Mouse (Mus musculus) midbrain, embryonic 14.5 days (tissue): Measurements from ENCODE around the gene Map7d2. TPM values are rescaled to one million over a fixed set of nuclear protein-coding genes. Genes with fewer than 3 reads are reported as not detected.
A peak's percentile ranks its signal among the peaks of the same experiment; 100 is the strongest.
"Not testable (repeated sequence)": the region's sequence is repeated elsewhere in the genome, so short reads cannot be mapped to it uniquely, and the experiment has no call there.

Source experiments
- ATAC-seq: fragments of 200-750 bp; cut with Nextera tagmentation; 2 replicates; pipeline ENCODE4 v1.8.0; 2017; ENCODE audit warnings: moderate number of reproducible peaks, moderate library complexity; ENCODE audit not compliant: low FRiP score, low TSS enrichment
- DNase-seq: peaks from one replicate; pipeline ENCODE4 v3.0.0-alpha.2; 2015
- H3K27ac ChIP-seq: fragments of 300-500 bp; sonication (generic); replicated peaks from 2 replicates; pipeline ENCODE4 v1.5.1; 2014; ENCODE audit warnings: mild to moderate bottlenecking, low read depth, low read length, moderate library complexity
- H3K27me3 ChIP-seq: fragments of 300-500 bp; sonication (generic); 2 replicates; pipeline ENCODE4 v1.6.1; 2014; ENCODE audit warnings: low read length, control low read depth, mixed read lengths; ENCODE audit not compliant: control insufficient read depth, insufficient read depth
- H3K36me3 ChIP-seq: fragments of 300-500 bp; sonication (generic); 2 replicates; pipeline ENCODE4 v1.6.1; 2014; ENCODE audit warnings: low read length, control low read depth; ENCODE audit not compliant: control insufficient read depth, insufficient read depth
- H3K4me1 ChIP-seq: fragments of 300-500 bp; sonication (generic); 2 replicates; pipeline ENCODE4 v1.6.1; 2014; ENCODE audit warnings: mild to moderate bottlenecking, antibody characterized with exemption, low read length, control low read depth; ENCODE audit not compliant: control insufficient read depth, insufficient read depth
- H3K4me2 ChIP-seq: fragments of 300-500 bp; sonication (generic); 2 replicates; pipeline ENCODE4 v1.6.1; 2014; ENCODE audit warnings: mild to moderate bottlenecking, low read length, moderate library complexity
- H3K4me3 ChIP-seq: fragments of 300-500 bp; sonication (generic); replicated peaks from 2 replicates; pipeline ENCODE4 v1.5.1; 2014; ENCODE audit warnings: low read depth, low read length
- H3K9ac ChIP-seq: fragments of 300-500 bp; sonication (generic); replicated peaks from 2 replicates; pipeline ENCODE4 v1.6.1; 2014; ENCODE audit warnings: mild to moderate bottlenecking, low read length, moderate library complexity
- H3K9me3 ChIP-seq: fragments of 300-500 bp; sonication (generic); 2 replicates; pipeline ENCODE4 v1.6.1; 2016; ENCODE audit warnings: low read length, control low read depth, mixed read lengths; ENCODE audit not compliant: control insufficient read depth
- WGBS: fragments of 180-500 bp; shearing (Covaris S2); extraction: QIAGEN DNeasy Blood & Tissue Kit; methylation state at CpG from one replicate; pipeline ENCODE4 v1.1.7; 2014; 5-methylcytosine and 5-hydroxymethylcytosine counted together
- polyA plus RNA-seq: library from polyadenylated mRNA; unstranded; fragments of >200 nt; fragmentation: Nextera tagmentation; extraction: Ambion mirVana; gene quantifications from 2 replicates; pipeline ENCODE4 v1.2.1, GENCODE M21; 2014

The Map7d2 gene
- polyA plus RNA-seq, 1 experiment from 2014 or later, result 32.7 TPM

- peak; percentile 41 for DNase-seq
These were observed 679 bp downstream of the Map7d2 start for GRCm38 (mm10) chrX:159414829-159415673.

DNA sequence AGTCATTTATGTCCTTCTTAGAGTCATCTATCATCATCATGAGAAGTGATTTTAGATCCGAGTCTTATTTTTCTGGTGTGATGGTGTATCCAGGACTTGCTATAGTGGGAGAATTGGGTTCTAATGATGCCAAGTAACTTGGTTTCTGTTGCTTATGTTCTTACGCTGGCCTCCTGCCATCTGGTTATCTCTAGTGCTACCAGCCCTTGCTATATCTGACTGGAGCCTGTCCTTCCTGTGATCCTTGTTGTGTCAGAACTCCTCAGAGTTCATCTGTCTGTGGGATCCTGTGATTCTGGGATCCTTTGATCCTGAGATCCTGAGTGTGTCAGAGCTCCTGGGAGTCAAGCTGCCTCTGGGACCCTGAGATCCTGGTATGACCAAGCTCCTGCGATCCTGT, 16.1 kb downstream of the Map7d2 start:
- DNase-seq, H3K27me3 ChIP-seq, H3K36me3 ChIP-seq, H3K4me1 ChIP-seq, H3K9me3 ChIP-seq, H3K27ac ChIP-seq, H3K4me2 ChIP-seq, ATAC-seq, H3K9ac ChIP-seq, H3K4me3 ChIP-seq: not testable (repeated sequence)
- WGBS, result 93% methylated on average over 3 of the region's 3 CpGs

More at GRCm38 (mm10) chrX:159414829-159415673, 679 bp downstream of the Map7d2 start:
- 24% methylated on average over 50 of the region's 65 CpGs for whole genome bisulfite sequencing
- Histone ChIP-seq H3K9ac (peak overlapping the region; percentile 62), H3K4me2 (peak overlapping the region; percentile 63), H3K27me3 (no peaks in the 10 kb centered on the region), H3K4me3 (peak overlapping the region; percentile 55), H3K9me3 (no peaks in the 10 kb centered on the region), H3K4me1 (no peaks in the 10 kb centered on the region), H3K27ac (peak overlapping the region; percentile 70), H3K36me3 (no peaks in the 10 kb centered on the region)
- peak; percentile 84 for ATAC-seq

DNA sequence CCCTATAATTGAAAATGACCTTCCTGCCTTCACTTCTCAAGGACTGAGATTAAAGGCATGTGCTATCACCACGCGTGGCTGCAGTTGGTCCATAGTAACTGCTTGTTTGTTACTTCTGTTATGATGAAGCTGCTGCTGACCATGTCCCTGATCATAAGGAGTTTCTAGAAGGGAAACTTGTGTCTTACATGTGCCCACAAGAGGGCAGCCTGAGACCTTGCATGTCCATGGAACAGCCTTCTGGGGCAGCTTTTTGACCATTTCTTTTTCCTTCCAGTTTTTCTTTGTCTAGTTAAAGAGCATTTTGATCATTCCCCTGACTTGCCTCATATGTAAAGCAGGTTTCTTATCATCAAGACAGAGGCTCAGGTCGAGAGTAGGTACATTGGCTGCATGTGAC, 27.8 kb downstream of the Map7d2 start:
- Histone ChIP-seq H3K27me3 (no peaks in the 10 kb centered on the region), H3K9ac (no peak overlapping the region), H3K27ac (no peak overlapping the region), H3K4me3 (no peak overlapping the region), H3K9me3 (no peaks in the 10 kb centered on the region), H3K36me3 (no peaks in the 10 kb centered on the region), H3K4me2 (no peak overlapping the region), H3K4me1 (no peaks in the 10 kb centered on the region)
- WGBS, result 33% methylated on average over 3 of the region's 3 CpGs
- no peak for ATAC-seq
- peak; percentile 76 for DNase-seq

DNA sequence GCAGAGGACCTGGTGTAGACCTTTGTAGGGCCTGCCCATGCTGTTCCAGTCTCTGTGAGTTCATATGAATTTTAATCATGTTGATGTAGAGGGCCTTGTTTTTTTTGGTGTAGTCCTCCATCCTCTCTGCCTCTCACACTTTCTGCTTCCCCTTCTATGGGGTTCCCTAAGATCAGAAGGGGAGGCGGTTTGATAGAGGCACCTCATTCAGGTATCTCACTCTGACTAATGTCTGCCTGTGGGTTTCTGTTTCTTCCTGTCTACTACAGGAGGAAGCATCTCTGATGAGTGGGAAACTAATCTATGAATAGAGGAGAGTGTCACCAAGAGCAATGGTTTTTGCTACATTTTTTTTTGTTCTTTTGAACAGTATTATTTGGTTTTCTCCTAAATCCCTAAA, 32.8 kb downstream of the Map7d2 start:
- H3K36me3 ChIP-seq, result no peaks in the 10 kb centered on the region
- WGBS, result 95% methylated on average over 1 of the region's 1 CpGs
- H3K27me3 ChIP-seq, result no peaks in the 10 kb centered on the region
- ATAC-seq, result no peak
- H3K4me2 ChIP-seq, result no peak overlapping the region
- H3K9ac ChIP-seq, result no peak overlapping the region
- H3K4me3 ChIP-seq, result no peak overlapping the region
- no peaks in the 10 kb centered on the region for H3K9me3 ChIP-seq
- DNase-seq, result no peak
- no peaks in the 10 kb centered on the region for H3K4me1 ChIP-seq
- H3K27ac ChIP-seq, result no peak overlapping the region

DNA sequence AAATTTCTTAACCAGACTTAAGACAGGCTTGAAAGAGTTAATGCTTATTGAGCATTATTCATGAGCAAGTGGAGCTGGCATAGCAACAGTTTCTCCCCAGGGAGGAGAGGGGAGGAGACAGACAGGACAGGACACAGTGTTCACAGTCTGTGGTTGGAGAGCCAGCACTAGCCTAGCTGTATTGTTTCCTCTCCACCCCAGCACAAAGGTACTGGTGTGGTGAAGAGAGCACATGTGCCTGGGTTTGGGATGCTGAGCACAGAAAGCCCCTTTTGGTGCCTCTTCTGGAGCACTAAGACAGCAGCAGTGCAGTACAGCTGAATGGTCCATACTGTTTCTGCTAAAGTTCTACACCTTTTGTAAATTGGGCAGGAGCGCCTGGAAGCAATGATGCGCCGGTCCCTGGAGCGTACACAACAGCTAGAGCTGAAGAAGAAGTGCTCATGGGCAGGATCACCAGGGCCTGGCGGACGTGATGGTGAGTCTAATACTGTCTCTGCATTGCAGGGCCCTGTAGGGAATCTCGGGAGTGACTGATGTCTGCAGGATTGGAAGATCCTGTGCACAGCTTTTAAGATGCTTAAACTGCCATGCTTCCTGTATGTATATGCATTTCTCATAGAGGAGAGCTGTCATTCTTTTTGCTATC, 44.8 kb downstream of the Map7d2 start:
- 35% methylated on average over 7 of the region's 7 CpGs for WGBS
- Histone ChIP-seq H3K4me3 (peak overlapping the region; percentile 21), H3K9me3 (no peaks in the 10 kb centered on the region), H3K4me1 (no peaks in the 10 kb centered on the region), H3K4me2 (peak overlapping the region; percentile 39), H3K27ac (peak overlapping the region; percentile 52; the same call in 1 of the 2 replicates), H3K36me3 (no peaks in the 10 kb centered on the region), H3K27me3 (no peaks in the 10 kb centered on the region), H3K9ac (no peak overlapping the region)
- peak; percentile 75 for DNase-seq
- peak; percentile 85 for ATAC-seq

DNA sequence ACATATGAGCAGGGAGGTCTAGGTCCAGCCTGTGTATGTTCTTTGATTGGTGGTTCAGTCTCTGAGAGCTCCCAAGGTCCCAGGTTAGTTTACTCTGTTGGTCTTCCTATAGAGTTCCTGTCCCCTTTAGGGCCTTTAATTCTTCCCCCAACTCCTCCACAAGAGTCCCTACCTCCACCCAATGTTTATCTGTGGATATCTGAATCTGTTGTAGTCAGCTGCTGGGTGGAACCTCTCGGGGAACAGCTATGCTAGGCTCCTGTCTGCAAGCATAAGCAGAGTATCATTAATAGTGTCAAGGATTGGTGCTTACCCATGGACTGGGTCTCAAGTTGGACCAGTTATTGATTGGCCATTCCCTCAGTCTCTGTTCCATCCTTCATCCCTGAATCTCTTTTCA, 60.4 kb downstream of the Map7d2 start:
- Histone ChIP-seq H3K27ac (no peak overlapping the region), H3K27me3 (no peaks in the 10 kb centered on the region), H3K4me3 (no peak overlapping the region), H3K9ac (no peak overlapping the region), H3K9me3 (no peaks in the 10 kb centered on the region), H3K4me2 (no peak overlapping the region), H3K36me3 (0 out of 2 replicates have a peak, but pooled peaks cover 2% of the 10 kb centered on the region), H3K4me1 (no peaks in the 10 kb centered on the region)
- ATAC-seq, result no peak
- 89% methylated on average over 1 of the region's 1 CpGs for WGBS
- no peak for DNase-seq

DNA sequence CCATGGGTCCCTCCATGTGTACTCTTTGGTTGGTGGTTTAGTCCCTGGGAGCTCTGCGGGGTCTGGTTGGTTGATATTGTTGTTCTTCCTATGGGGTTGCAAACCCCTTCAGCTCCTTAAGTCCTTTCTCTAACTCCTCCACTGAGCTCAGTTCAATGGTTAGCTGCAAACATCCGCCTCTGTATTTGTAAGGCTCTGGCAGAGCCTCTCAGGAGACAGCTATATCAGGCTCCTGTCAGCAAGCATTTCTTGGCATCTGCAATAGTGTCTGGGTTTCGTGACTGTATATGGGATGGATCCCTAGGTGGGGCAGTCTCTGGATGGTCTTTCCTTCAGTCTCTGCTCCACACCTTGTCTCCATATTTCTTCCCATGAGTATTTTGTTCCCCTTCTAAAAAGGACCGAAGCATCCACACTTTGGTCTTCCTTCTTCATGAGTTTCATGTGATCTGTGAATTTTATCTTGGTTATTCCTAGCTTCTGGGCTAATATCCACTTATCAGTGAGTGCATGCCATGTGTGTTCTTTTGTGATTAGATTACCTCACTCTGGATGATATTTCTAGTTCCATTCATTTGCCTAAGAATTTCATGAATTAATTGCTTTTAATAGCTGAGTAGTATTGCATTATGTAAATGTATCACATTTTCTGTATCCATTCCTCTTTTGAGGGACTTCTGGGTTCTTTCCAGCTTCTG, 64.0 kb downstream of the Map7d2 start:
- DNase-seq, H3K27ac ChIP-seq, ATAC-seq, H3K27me3 ChIP-seq, H3K9ac ChIP-seq, H3K4me3 ChIP-seq, H3K4me2 ChIP-seq, H3K9me3 ChIP-seq, H3K4me1 ChIP-seq, H3K36me3 ChIP-seq: not testable (repeated sequence)
- WGBS, result 76% methylated on average over 4 of the region's 4 CpGs

GRCm38 (mm10) chrX:159484247-159484646, 69.9 kb downstream of the Map7d2 start:
- Histone ChIP-seq H3K36me3 (0 out of 2 replicates have a peak, but pooled peaks cover 6% of the 10 kb centered on the region), H3K4me3 (no peak overlapping the region), H3K9me3 (no peaks in the 10 kb centered on the region), H3K27ac (no peak overlapping the region), H3K4me2 (no peak overlapping the region), H3K4me1 (no peaks in the 10 kb centered on the region), H3K27me3 (0 out of 2 replicates have a peak, but pooled peaks cover 3% of the 10 kb centered on the region), H3K9ac (no peak overlapping the region)
- ATAC-seq (no peak), DNase-seq (no peak)
- 80% methylated on average over 1 of the region's 1 CpGs for WGBS
